ENCODE assay signal across 12 mouse cellular contexts in the genomic region with DNA sequence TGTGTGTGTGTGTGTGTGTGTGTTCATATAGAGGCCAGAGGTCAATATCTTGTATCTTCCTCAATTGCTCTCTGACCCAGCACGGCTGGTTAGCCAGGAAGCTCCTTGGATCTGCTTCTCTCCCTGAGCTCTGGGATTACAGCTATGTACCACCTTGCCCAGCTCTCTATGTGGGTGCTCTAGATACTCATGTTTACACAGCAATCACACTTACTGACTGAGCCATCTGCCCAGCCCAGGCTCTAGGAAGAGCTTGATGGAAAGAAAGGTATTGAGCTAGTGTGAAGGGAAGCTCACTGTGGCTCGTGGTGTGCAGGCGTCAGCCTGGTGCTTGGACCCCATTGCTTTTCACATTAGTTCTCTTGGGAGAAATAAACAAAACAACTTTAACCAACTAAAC.
"Had no signal": no experiment of that assay in that cellular context is flagged by ENCODE, and none has a peak within 500 bp of the region (broad histone marks: within the 10 kb centered on the region; RNA-seq: fewer than 3 reads in every experiment).

No protein-coding gene starts in this region.

- DNase-seq: gastrocnemius, adult 2 months; gastrocnemius, postnatal 10 days; gastrocnemius, postnatal 25 days; heart, adult 18-20 months; heart, postnatal 10 days; heart, postnatal 4 days; kidney, adult 18-20 months; kidney, adult 8-10 months; kidney, postnatal 10 days; kidney, postnatal 25 days; kidney, postnatal 4 days; liver had no signal
